Mouse (Mus musculus) cerebellum, adult (tissue): ENCODE measurements at regions not wholly inside any gene's neighbourhood (a gene's known extent, or its start where the extent isn't known, plus 50 kb on each side); places are given as distances from the start of the nearest gene placed in this dataset.

Experiments used
- ATAC-seq: cut with Nextera tagmentation; 2 replicates; pipeline ENCODE4 v1.9.2; 2017; ENCODE audit warnings: mild to moderate bottlenecking, moderate library complexity, mixed read lengths; ENCODE audit not compliant: insufficient number of reproducible peaks, low FRiP score, low TSS enrichment

- ATAC-seq, result no peak
Observed at GRCm38 (mm10) chr9:61216012-61216770, 156.0 kb upstream of the Tle3 start.

- no peak for ATAC-seq
Observed at GRCm38 (mm10) chr9:61220017-61220416, 152.1 kb upstream of the Tle3 start.

- ATAC-seq, result no peak
Observed at GRCm38 (mm10) chr9:61222212-61223003, 149.8 kb upstream of the Tle3 start.

GRCm38 (mm10) chr9:61225020-61225652 lies 147.0 kb upstream of the Tle3 start:
- ATAC-seq, result no peak

GRCm38 (mm10) chr9:61225882-61226281 lies 146.3 kb upstream of the Tle3 start:
- no peak for ATAC-seq

- ATAC-seq, result no peak
Observed at GRCm38 (mm10) chr9:61226596-61227384, 145.4 kb upstream of the Tle3 start.

GRCm38 (mm10) chr9:61227492-61228229 lies 144.5 kb upstream of the Tle3 start:
- no peak for ATAC-seq

- ATAC-seq, result no peak
Observed at GRCm38 (mm10) chr9:61228230-61228631, 143.9 kb upstream of the Tle3 start.

- no peak for ATAC-seq
Observed at GRCm38 (mm10) chr9:61230306-61230705, 141.9 kb upstream of the Tle3 start.

GRCm38 (mm10) chr9:61232630-61233029 lies 139.5 kb upstream of the Tle3 start:
- ATAC-seq, result no peak

GRCm38 (mm10) chr9:61233251-61233650 lies 138.9 kb upstream of the Tle3 start:
- ATAC-seq, result no peak

GRCm38 (mm10) chr9:61235653-61236610 lies 136.2 kb upstream of the Tle3 start:
- ATAC-seq, result no peak

GRCm38 (mm10) chr9:61238687-61239250 lies 133.4 kb upstream of the Tle3 start:
- ATAC-seq, result no peak

GRCm38 (mm10) chr9:61239328-61239727 lies 132.8 kb upstream of the Tle3 start:
- ATAC-seq, result no peak

GRCm38 (mm10) chr9:61241442-61241841 lies 130.7 kb upstream of the Tle3 start:
- ATAC-seq, result no peak

GRCm38 (mm10) chr9:61242167-61242860 lies 129.9 kb upstream of the Tle3 start:
- no peak for ATAC-seq

GRCm38 (mm10) chr9:61243289-61243688 lies 128.9 kb upstream of the Tle3 start:
- ATAC-seq, result no peak
